Mouse (Mus musculus) adrenal gland, adult 8-10 months (tissue): ENCODE measurements at regions not wholly inside any gene's neighbourhood (a gene's known extent, or its start where the extent isn't known, plus 50 kb on each side); places are given as distances from the start of the nearest gene placed in this dataset.

Source experiments
- DNase-seq: peaks from one replicate; pipeline ENCODE4 v3.0.0; 2022

DNA sequence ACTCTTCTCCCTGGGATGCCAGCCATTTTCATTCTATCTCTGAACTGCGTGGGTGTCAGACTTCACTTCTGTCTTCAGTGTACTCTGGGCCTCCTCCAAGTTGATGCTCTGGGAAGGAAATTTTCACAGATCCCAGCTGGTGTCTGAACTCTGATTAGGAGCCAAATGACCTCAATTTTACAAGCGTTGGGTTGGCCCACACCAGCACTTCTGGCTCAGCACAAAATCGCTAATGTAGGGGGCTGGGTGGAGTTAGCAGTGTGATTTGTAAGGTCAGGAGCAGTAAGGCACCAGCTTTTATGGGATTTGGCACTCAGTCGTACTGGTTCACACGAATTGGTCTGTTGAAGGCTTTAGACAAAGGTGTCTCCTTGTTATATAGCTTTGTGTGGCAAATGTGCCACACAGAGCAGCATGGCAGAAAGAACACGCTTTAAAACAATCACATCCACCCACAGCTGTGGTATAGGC, 576.3 kb upstream of the Kdm8 start:
- peak; percentile 1 for DNase-seq

DNA sequence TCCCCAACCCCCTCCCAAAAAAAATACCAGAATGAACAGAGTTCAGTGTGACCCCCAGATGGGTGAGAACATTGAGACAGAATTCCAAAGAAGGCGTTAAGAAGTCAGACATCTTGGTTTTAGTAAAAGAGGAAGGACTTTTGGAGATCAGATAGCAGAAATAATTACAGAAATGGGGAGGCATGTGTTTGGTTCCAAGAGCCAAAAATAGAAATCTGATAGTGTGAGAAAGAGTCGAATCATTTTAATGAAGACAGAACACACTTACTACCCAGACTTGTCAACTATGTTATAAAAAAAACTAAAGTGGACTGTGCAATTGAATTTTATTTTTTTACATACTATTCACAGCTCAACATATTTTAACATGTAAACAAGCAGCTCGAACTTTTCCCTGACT, 575.9 kb upstream of the Kdm8 start:
- no peak for DNase-seq

- no peak for DNase-seq
Observed at GRCm38 (mm10) chr7:124880771-124881170, 563.7 kb upstream of the Kdm8 start.

DNA sequence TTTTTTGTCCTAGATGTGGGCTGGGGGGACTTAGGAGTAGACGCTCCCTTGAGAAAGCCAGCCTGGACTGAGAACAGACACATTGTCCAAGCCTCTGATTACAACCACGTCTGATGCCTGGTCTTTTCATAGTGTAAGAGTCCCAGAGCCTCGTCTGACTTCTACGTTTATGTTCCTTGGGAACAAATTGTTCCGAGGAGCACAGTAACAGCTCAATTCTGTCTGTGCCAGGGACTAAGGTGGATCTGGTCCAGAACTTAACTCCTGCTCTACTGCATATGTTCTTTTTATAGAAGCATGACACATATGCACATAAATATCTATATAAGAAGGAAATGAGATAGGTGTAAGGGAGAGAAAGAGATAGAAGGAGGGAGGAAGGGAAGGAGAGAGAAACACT, 537.2 kb upstream of the Kdm8 start:
- DNase-seq = no peak

DNA sequence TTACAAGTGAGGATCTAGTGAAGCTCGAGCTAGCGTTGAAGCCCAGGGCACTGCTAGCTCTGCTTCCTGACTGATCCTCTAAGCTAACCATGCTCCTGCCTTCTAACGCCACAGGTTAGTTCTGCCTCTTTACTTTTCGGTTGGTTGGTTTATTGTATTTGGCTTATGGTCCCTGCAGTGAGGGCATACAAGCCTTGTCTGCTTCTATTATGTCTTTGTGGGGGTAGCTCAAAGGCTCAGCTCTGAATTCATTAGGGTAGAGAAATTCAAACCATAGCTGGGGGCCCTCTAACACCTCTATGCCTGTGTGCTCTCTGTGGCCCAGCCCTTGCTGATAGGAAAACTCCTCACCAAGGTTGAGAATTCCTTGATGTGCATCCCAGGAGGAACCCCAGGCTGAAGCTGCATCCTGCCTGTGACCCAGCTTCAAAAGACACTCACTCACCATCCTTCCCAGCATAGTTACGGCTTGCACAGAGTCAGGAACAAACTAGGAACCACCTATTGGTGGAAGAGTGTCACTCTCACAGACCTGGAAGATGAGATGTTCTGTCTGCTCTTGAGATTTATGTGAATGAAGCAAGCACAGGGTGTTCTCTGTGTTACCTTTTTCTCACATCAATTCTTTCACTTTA, 536.7 kb upstream of the Kdm8 start:
- no peak for DNase-seq

DNA sequence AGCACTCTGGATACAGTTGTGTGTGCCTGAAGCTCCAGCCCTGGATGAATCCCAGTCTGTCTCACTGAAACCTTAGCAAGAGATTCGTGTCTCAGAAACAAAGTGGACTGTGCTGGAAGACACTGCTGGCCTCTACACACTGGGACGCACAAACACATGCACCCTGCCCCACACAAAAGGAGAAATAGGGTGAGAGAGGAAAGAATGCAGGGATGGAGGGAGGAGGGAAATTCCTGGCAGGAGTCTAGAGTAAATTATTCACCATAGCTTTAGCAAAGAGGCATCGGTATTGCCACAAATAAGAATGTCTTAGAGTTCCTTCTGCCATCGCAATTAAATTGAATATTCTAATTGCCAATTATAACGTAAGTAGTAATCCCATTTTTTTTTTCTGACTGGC, 530.4 kb upstream of the Kdm8 start:
- DNase-seq = no peak

- no peak for DNase-seq
Observed at GRCm38 (mm10) chr7:124914479-124914878, 530.0 kb upstream of the Kdm8 start.

DNA sequence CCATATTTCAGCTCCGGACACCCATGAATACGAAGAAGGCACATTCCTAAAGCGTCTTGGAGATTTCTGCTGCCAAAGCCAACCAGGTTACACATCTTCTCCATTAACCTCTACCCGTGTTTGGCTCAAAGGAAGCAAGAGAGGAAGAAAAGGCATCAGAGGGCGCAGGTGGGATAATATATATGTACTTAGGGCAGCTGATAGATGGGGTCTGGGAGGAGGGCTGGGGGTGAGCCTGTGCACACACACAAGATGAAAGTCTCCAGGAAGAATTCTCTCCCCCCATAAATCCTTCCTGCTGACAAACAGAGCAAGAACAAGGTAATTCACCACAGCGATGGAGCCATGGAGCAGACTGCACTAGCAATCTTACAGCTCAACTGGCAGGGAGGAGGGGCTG, 529.5 kb upstream of the Kdm8 start:
- DNase-seq = no peak

DNA sequence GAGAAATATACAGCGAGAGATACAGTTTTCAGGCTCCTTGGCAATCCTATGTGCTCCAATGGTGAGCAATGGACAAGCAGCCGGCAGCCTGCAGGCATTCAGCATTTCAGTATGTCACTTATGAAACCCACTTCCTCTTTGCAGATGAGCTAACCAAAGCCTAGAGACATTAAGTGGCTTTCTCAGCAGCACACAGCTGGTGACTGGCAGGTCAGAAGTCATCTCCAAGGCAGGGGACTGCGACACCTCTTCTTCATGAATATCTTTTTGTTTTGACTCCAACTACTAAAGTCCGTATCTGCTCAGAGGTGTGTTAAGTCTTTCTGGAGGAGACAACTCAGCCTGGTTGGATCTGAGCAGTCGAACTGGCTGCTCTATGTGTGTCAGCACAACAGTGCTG, 528.8 kb upstream of the Kdm8 start:
- no peak for DNase-seq

- no peak for DNase-seq
Observed at GRCm38 (mm10) chr7:124917606-124918120, 526.8 kb upstream of the Kdm8 start.

DNA sequence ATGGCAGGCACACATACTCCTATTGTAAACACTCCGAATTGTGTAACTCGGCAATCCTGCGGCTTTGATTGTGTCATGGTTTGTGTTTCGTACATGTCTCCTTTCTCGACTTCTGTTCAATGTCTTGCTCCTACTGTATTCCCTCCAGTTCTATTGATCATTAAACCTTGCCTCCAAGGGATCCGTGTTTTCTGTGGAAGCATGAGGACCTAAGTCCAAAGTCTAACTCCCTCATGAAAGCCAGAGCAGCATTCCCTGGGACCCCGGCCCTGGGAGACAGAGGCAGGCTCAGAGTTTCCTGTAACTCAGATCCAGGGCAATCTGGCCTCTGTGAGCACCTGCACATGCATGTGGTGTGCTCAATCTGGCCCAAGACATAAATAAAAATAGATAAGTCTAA, 521.7 kb upstream of the Kdm8 start:
- no peak for DNase-seq

DNA sequence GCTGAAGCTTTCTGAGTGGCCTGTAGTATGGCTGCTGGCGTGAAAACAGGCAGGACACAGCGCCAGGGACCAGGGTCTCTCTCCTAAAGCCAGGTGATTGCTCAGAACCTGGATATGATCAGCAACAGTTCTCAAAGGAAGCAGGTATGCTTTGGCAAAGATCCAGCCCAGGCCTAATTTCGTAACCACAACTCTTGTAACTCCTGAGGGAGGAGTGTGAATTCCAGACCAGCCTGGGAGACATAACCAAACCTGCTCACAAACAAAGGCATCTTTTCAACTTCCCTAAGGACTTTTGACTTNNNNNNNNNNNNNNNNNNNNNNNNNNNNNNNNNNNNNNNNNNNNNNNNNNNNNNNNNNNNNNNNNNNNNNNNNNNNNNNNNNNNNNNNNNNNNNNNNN, 510.9 kb upstream of the Kdm8 start:
- DNase-seq = no peak

DNA sequence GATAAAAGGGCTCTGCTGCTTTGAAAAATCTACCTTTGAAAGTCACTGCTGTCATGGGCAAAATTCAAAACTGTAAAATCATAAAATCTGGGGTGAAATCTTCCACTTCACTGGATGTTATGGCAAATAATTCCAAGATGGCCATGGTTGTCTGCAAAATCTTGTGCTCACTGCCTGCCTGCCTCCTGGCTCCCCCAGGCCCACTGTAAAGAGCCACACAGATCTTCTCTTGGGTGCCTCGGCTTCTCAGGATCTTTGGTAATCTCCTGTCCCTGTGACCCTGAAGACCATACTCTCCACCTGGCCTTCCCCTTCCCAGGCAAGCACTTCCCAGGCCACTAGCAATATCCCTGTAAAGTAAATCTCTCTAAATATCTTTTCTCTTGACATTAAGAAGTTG, 505.1 kb upstream of the Kdm8 start:
- DNase-seq = no peak

DNA sequence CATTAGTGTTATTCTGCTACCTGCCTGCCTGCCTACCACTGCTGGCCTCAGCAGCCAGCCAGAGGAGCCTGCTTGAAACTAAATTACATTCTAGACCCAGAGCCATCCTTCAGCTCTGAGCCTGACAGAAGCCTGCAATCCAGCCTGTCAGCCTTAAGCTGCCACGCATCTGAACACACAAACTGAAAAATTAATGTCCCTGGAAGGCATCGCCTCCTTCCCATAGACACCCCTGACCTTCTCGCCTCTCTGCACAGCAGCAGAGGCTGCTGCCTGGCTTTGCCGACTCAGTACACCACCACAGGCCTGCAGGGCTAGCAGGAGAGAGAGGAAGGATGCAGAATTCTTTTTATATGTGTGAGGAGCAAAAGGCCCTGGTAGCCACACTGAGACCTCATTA, 502.9 kb upstream of the Kdm8 start:
- DNase-seq = no peak

GRCm38 (mm10) chr7:124946424-124946823, 498.1 kb upstream of the Kdm8 start:
- DNase-seq = no peak

DNA sequence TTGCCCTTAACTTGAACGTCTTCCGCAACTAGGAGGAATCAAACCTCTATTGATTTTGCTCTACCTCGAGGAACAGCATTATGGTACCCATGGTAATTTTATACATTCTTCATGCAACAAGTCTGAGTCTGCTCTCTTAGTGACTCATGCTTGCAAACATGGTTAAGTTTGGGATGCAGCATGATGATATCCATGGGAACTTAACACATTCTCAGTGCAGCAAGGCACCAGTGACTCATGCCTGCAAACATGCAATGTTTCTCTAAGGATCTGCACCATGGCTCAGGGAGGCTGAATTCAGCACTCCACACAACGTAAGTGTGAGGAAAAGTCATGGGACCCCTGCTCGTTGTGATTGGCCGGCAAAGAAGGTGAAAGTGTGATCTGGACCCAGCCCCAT, 487.1 kb upstream of the Kdm8 start:
- DNase-seq = no peak

- DNase-seq = no peak
Observed at GRCm38 (mm10) chr7:124974870-124975488, 469.5 kb upstream of the Kdm8 start.

- DNase-seq = no peak
Observed at GRCm38 (mm10) chr7:124989456-124989855, 455.0 kb upstream of the Kdm8 start.

DNA sequence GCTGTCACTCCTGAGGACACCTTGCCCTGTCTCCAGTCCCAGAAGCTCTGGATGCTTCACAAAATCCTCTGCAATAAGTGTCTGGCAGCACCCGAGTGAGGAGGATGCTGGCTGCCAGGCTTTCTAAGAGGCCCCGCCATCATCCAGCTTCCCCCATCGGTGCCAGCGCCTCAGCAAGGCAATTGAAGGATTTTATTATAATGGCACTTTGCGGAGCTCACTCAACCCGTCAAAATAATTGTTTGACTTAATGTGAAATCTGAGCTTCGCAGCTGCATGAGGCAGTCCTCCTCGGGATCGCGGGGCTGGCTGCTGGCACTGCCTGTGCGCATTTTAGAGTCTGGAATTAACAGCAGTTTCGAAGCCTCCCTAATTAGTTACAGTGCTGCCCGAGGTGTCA, 453.8 kb upstream of the Kdm8 start:
- no peak for DNase-seq

- DNase-seq = no peak
Observed at GRCm38 (mm10) chr7:124996538-124996937, 447.9 kb upstream of the Kdm8 start.

- no peak for DNase-seq
Observed at GRCm38 (mm10) chr7:125000669-125001068, 443.8 kb upstream of the Kdm8 start.

DNA sequence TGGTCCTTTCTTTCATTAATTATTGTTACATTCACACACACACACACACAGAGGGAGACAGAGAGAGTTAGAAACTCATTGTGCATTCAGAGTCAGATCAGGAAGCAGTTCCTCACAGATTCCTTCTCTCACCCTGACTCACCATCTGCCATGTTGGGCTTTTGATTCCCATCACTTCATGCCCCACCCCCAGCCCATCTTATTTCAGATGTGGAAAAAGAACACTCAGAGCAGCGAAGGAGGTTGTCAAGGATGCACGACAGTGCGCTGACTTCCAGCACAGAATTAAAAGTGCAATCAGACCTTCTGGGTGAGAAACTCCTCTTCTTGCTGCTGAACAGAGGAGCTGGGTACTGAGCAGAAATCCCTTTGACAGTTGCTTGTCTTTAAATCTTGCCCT, 438.8 kb upstream of the Kdm8 start:
- DNase-seq = no peak

- DNase-seq = no peak
Observed at GRCm38 (mm10) chr7:125019259-125019658, 425.2 kb upstream of the Kdm8 start.

- no peak for DNase-seq
Observed at GRCm38 (mm10) chr7:125024944-125025343, 419.5 kb upstream of the Kdm8 start.

GRCm38 (mm10) chr7:125033778-125034177, 410.7 kb upstream of the Kdm8 start:
- no peak for DNase-seq
